Mouse (Mus musculus) gastrocnemius, adult 8-10 months (tissue): Measurements from ENCODE around the gene Serpina3a. TPM values are rescaled to one million over a fixed set of nuclear protein-coding genes. Genes with fewer than 3 reads are reported as not detected.

Experiments
- DNase-seq, 2 experiments: peaks; one replicate each; pipeline ENCODE4 v3.0.0; 2022; ENCODE audit warnings: low spot score in 2 of 2
- total RNA-seq, 4 experiments: library from RNA; stranded (reverse); gene quantifications; 2 replicates each; pipeline ENCODE4 v1.2.4; 2022

Gene Serpina3a
- total RNA-seq, 4 experiments from 2014 or later: not detected

- no peak for DNase-seq
Observed at GRCm38 (mm10) chr12:104142427-104142826, 29.9 kb downstream of the Serpina3a start.

GRCm38 (mm10) chr12:104143286-104143685 lies 30.8 kb downstream of the Serpina3a start:
- DNase-seq: no peak

GRCm38 (mm10) chr12:104145571-104145970 lies 33.0 kb downstream of the Serpina3a start:
- DNase-seq: no peak

- DNase-seq: no peak
Observed at GRCm38 (mm10) chr12:104151989-104152388, 39.5 kb downstream of the Serpina3a start.

GRCm38 (mm10) chr12:104153041-104153645 lies 40.6 kb downstream of the Serpina3a start:
- DNase-seq: no peak

- no peak for DNase-seq
Observed at GRCm38 (mm10) chr12:104153656-104154055, 41.1 kb downstream of the Serpina3a start, which contains the start of gene Serpina3c. Serpina3c (minus strand) TSS chr12:104153870.

Other genes starting within 250 kb of the Serpina3a start
- under 1 TPM in 2 of 4 experiments, not detected in 2; 0.34 to 0.43 TPM for gene Serpina1a, start 249.2 kb upstream of the Serpina3a start, total RNA-seq
- gene Serpina1c, start 207.8 kb upstream of the Serpina3a start, total RNA-seq: 1 to 10 TPM in 1 of 4 experiments, not detected in 3; 1.2 TPM
- under 1 TPM in 1 of 4 experiments, not detected in 3; 0.51 TPM for gene Serpina1e, start 153.7 kb upstream of the Serpina3a start, total RNA-seq
- not detected for gene Serpina11, start 122.8 kb upstream of the Serpina3a start, total RNA-seq
- not detected for gene Serpina9, start 99.0 kb upstream of the Serpina3a start, total RNA-seq
- gene Serpina12, start 68.3 kb upstream of the Serpina3a start, total RNA-seq: under 1 TPM in 1 of 4 experiments, not detected in 3; 0.07 TPM
- not detected for gene Serpina5, start 11.6 kb upstream of the Serpina3a start, total RNA-seq
- gene Serpina3b, start 15.3 kb downstream of the Serpina3a start, total RNA-seq: not detected
- gene Serpina3c, start 41.1 kb downstream of the Serpina3a start, total RNA-seq: 1 to 10 TPM in 3 of 4 experiments, under 1 TPM in 1; 0.39 to 3.2 (median 1.7) TPM
- not detected for gene Serpina3f, start 101.8 kb downstream of the Serpina3a start, total RNA-seq
- gene Serpina3g, start 123.5 kb downstream of the Serpina3a start, total RNA-seq: not detected
- under 1 TPM in 1 of 4 experiments, not detected in 3; 0.43 TPM for gene Serpina3i, start 150.4 kb downstream of the Serpina3a start, total RNA-seq
- gene Serpina3j, start 201.8 kb downstream of the Serpina3a start, total RNA-seq: not detected
- 1 to 10 TPM in 1 of 4 experiments, under 1 TPM in 2, not detected in 1; 0.12 to 4.9 (median 0.29) TPM for gene Serpina3k, start 225.8 kb downstream of the Serpina3a start, total RNA-seq
- gene Serpina3m, start 225.8 kb downstream of the Serpina3a start, total RNA-seq: under 1 TPM in 2 of 4 experiments, not detected in 2; 0.43 to 0.56 TPM